Mouse (Mus musculus) monocyte, adult 5-6 weeks (primary cell): ENCODE results near the gene Gm19426. TPM values are rescaled to one million over a fixed set of nuclear protein-coding genes. Genes with fewer than 3 reads are reported as not detected.

Experiments used
- total RNA-seq: library from RNA; stranded (forward); fragments of 200-1000, 200-491, 200-594 nt; gene quantifications from 3 replicates; pipeline ENCODE4 v1.2.3, GENCODE M21; 2017

Gene Gm19426
- total RNA-seq, 1 experiment from 2014 or later = not detected

Other genes with a start within 250 kb of the Gm19426 start
- gene Ctnnd1, start 92.9 kb downstream of the Gm19426 start, total RNA-seq = 7.9 to 20.7 TPM (median 8.5 TPM) in 3 replicates
- not detected in 3 replicates for gene Btbd18, start 84.6 kb downstream of the Gm19426 start, total RNA-seq
- gene Selenoh, start 72.9 kb downstream of the Gm19426 start, total RNA-seq = 34.9 to 47.7 TPM (median 37.5 TPM) in 3 replicates
- gene Gm28635, start 65.6 kb downstream of the Gm19426 start, total RNA-seq = 4.1 TPM in 1 of 3 replicates, not detected in the others
- gene Med19, start 65.3 kb downstream of the Gm19426 start, total RNA-seq = 10.5 to 19.9 TPM (median 11.5 TPM) in 3 replicates
- gene Tmx2, start 64.5 kb downstream of the Gm19426 start, total RNA-seq = 20.9 to 31.5 TPM (median 22.4 TPM) in 3 replicates
- gene Zdhhc5, start 28.5 kb downstream of the Gm19426 start, total RNA-seq = 22.4 to 46.2 TPM (median 25.7 TPM) in 3 replicates
- gene Clp1, start 16.3 kb downstream of the Gm19426 start, total RNA-seq = 29.1 to 46.4 TPM (median 29.3 TPM) in 3 replicates
- not detected in 3 replicates for gene Ypel4, start 9.6 kb downstream of the Gm19426 start, total RNA-seq
- not detected in 3 replicates for gene Serping1, start 31.8 kb upstream of the Gm19426 start, total RNA-seq
- gene Ube2l6, start 55.2 kb upstream of the Gm19426 start, total RNA-seq = 19.2 to 64.4 TPM (median 43.8 TPM) in 3 replicates
- gene Smtnl1, start 79.0 kb upstream of the Gm19426 start, total RNA-seq = not detected in 3 replicates
- 11.3 to 21.0 TPM (median 16.2 TPM) in 3 replicates for gene Timm10, start 83.3 kb upstream of the Gm19426 start, total RNA-seq
- gene Slc43a1, start 95.2 kb upstream of the Gm19426 start, total RNA-seq = 0.29 to 0.32 TPM in 2 of 3 replicates, not detected in the other
- not detected in 3 replicates for gene Rtn4rl2, start 143.1 kb upstream of the Gm19426 start, total RNA-seq
- gene Slc43a3, start 192.9 kb upstream of the Gm19426 start, total RNA-seq = 4.1 to 5.3 TPM (median 4.8 TPM) in 3 replicates
- 1.2 to 3.6 TPM in 2 of 3 replicates, not detected in the other for gene Prg2, start 236.8 kb upstream of the Gm19426 start, total RNA-seq
- gene Prg3, start 244.6 kb upstream of the Gm19426 start, total RNA-seq = not detected in 3 replicates